Mouse (Mus musculus) NIH3T3 (cell line): ENCODE results near the gene Dach2.
"Not testable (repeated sequence)": the region's sequence is repeated elsewhere in the genome, so short reads cannot be mapped to it uniquely, and the experiment has no call there.

Source experiments
- DNase-seq: peaks from one replicate; pipeline ENCODE4 v3.0.0-alpha.2; 2012; ENCODE audit warnings: low read depth

Gene Dach2

DNA sequence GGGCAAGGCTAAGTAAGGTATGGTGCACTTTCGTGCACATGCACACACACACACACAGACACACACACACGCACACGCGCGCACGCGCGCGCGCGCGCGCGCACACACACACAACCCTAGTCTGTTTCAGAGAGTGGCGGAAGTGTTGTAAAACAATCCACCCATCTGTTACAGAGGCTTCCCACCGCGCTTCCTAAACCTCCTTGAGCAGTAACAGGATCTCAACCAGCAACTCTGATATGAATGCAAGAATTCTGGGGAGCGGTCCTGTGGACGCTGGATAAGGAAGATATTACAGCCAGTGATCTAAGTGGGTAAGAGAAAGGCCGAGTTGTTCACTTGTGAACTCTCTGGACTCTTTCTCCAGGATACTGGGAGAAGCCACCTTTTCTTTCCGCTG is at the start of gene Dach2:
TSS of gene Dach2 (plus strand) at position 107 of the 400 bp plus-strand sequence.
- no peak for DNase-seq

DNA sequence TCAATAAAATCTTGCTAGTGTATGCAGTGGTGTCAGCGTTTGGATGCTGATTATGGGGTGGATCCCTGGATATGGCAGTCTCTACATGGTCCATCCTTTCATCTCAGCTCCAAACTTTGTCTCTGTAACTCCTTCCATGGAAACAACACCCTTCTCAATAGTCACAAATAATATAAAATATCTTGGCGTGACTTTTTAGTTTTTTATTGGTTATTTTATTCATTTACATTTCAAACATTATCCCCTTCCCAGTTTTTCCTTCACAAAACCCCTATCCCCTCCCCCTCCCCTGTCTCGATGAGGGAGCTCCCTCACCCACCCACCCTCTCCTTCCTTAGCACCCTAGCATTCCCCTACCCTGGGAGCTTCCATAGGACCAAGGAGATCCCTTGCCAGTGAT is 44.9 kb upstream of the Dach2 start:
- DNase-seq, result not testable (repeated sequence)

DNA sequence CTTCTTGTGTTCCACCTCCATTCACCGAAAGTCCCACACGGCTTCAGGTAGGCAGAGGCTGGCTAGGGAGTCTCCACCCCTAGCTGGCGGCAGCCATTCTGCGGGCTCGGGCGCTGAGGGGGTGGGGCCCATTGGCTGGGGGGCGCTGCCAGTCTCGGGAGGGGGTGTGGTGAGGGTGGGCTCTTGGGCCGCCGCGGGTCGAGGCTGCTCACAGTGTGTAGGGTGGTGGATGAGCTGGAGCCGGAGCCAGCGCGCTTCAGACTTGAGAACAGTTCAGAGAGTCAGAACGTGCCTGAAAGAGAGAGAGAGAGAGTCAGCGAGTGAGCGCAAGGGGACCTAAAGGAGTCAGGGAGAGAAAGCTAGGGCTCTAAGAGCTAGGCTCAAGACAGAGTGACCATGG is 721 bp downstream of the Dach2 start:
- DNase-seq, result no peak

DNA sequence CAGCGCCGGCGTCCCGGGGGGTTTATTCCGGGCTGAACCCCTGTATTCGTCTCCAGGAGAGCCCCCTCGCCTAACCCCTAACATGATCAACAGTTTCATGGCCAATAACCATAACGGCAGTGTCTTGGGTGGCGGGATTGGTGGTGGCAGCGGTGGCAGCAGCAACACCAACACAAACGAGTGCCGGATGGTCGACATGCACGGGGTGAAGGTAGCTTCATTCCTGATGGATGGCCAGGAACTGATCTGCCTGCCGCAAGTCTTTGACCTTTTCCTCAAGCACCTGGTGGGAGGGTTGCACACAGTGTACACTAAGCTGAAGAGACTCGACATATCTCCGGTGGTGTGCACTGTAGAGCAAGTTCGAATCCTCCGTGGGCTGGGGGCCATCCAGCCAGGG is 1.2 kb downstream of the Dach2 start:
- no peak for DNase-seq

DNA sequence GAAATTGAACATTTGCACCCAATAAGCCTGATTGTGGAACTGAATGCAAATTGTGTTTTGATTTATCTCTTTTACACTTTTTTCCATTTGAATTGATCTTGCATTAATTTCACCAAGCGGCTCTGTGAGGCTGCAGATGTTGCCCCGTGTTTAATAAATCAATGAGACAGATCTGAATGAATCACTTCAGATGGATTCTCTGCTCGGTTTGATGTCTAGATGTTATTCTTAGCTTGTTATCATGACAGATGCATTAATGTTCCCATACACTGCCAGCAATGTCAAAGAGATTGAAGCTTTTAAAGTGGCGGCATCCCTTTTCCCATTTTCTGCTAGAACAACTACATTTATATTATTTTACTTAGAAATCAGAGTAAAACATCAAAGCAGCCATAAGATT is 7.0 kb downstream of the Dach2 start:
- no peak for DNase-seq

DNA sequence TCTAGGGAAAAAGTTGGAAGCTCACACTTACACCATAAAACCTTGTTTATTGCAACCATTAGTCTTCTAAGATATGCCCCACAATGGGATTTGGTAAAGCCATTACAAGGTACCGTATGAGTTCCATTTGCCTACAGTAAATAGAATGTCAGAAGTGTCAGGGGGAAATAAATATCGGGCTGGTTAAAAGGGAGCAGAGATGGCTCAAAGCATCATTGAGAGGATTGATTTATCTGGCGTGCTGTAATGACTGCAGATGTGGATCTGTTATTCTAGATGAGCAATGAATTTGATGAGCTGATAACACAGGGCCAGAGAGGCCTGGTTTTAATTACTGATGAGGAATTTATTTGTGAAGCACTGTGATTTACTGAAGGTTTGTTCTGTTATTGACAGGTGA is 40.8 kb downstream of the Dach2 start:
- no peak for DNase-seq

DNA sequence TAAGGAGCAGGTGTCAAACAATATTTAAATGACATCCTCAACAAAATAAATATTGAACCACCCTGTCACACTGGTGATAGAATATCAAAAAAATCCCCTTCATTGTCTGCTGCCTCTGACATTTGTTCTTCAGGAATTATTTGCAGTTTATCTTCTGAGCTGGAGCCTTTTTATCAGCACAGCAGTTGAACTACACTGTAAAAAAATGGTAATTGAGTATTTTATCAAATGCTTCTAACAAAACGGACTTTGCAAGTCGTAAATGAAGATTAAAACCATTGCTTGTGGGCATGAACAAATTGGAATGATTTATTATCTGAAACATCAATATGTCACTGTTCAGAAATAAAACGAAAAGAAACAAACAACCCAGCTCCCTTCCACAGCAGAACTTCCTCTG is 97.1 kb downstream of the Dach2 start:
- no peak for DNase-seq

DNA sequence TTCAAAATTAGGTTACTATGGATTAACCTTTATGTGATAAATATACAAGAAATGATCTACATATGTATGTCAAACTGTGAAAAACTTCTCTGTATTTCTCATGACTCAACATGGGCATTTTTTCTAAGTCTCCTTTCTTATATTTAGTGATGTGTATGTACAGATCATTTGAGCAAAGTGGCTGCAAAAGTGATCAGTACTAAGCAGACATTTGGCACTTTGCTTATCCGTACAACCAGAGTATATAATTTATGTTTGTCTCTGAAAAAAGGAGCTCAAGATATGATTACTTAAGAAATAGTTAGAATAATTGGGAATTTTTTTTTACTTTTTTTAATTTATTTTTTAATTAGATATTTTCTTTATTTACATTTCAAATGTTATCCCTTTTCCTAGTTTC is 111.4 kb downstream of the Dach2 start:
- no peak for DNase-seq

DNA sequence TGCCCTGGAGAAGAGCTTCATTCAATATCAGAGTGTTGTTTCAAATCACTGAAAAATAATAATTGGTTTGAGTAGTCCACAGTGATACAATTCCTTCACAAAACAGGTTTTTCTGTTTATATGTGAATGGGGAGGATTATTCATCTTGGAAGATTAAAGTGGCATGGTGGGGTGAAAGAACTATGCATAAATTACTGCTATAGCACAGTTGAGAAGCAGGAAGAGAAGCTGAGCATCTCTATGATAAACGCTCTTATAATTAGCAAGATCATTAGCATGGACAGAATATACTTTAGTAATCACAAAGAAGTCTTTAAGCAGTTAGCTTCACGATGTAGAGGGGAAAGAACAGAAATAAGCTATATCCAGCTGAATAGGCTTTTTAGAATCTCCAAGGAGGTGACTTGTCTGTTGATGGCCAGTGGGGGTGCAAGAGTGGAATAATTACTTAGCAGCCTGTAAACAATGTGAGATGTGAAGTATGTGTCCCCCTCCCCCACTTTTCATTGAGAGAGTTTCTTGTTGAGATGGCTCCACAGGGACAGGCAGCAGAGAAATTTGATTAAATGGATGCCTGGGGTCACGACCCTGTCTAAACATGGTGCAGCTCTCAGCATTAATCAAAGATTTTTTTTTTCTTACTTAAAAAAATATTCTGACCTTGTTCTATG is 124.3 kb downstream of the Dach2 start:
- no peak for DNase-seq

DNA sequence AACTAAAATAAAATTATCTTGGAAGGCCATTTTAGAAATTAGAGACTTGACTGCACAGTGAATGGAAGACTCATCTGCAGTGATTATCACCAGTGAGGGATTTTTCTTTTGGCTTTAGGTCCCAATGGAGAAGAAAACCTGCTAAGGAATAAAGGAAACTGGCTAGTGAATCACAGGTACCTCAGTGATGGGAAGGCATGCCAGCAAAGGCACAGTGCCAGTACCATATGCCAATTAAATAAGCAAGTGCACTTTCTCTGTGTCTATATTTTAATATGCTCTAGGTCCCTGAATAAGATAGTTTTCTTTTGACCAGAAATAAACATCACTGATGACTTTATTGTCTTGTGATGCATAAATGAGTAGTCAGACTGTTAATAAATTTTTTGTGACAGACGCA is 184.8 kb downstream of the Dach2 start:
- DNase-seq, result no peak

DNA sequence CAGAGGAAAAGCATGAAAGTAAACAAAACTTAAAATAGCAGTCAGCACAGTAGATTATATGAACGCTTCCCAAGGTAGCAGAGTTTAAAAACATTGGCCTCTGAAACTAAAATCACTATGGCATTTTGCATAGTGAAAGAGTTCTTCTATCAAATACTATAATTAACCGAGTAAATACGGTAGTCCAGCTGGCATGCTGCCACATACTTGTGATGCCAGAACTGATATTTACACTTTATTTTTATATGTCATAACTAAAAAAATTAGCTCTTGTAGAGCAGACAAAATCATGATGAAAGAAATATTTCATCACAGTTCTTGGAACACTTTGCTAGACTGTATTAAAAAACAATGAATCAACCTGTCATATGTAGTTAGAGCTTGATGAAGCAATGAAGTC is 247.8 kb downstream of the Dach2 start:
- peak; percentile 0 for DNase-seq

DNA sequence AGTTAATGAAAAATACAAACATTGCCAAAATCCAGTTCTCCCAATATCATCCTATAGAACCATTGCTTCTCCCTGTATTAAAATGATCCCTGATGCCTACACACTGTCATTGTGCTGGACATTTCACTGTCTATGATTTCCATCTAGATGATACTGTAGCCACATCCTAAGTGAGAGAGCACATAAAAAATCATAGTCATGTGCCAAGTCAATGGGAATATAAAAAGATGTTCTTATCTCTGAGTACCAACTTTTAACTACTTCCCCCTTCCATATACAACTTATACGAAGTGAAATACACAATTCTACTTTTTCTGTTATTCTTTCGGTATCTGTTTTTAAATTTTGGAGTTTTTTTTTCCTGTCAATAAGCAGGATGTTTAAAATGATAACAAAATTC is 266.6 kb downstream of the Dach2 start:
- DNase-seq, result no peak

DNA sequence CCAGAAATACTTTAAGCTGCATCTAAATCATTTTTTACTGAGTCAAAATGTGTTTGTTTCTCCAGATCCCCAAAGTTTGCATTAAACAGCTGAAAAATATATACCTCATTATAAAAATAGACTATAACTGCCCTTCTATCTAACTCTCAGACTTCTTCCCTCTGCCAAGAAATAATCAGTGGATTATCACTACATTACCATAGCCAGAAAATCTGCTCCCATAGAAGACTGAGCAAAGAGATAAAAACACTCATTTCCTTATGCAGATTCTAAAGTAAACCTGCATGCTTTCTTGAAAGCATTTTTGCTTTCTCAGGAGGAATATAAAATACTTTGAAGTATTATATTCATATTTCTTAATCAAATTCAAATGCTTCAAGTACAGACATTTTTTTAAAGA is 368.8 kb downstream of the Dach2 start:
- DNase-seq, result no peak

DNA sequence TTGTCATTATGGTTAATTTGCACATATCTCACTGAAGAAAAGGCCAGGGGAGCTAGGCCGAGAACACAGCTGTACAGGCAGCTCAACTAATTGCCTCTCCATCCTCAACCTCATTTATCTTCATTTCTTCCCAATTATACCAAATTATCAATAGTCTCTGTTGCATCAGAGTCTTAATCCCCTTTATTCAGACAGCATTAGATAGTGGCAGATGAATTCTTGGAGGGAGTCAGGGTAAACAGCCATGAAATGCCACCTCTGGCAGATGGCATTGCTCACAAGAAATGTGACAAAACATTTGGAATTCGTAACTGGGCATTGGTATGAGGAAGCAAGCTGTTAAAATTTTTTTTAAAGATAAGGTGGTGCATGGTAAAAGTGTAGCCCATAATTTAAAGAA is 389.9 kb downstream of the Dach2 start:
- DNase-seq, result no peak

DNA sequence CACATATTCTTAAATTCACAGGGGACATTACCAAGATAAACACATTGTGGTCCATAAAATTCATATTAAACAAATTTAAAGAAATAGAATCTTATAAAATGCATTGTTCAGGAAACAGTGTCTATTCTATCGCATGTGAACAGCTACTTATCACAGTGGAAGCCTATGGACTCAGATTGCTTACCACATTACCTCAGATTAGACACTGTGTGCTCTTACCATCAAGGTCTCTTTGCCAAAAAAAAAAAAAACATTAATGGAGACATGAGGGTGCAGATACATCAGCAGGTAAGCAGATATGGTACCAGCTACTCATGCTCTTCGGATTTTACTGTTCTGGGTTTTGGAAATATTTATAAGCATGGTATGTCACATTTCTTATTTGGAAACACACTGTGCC is 415.1 kb downstream of the Dach2 start:
- no peak for DNase-seq

DNA sequence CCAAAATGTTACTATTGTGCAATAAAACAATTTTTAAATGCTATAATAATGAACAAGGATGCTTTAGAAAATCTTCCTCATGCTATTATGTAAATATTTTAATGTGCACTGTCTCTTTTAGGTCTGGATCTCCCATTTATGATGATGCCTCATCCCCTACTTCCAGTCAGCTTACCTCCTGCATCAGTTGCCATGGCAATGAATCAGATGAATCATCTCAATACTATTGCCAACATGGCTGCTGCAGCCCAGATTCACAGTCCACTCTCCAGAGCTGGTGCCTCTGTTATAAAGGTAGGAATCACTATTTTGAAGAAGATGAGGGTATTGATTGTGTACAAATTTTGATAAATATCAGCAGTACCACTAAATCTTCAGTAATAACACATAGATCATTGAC is 426.8 kb downstream of the Dach2 start:
- no peak for DNase-seq

DNA sequence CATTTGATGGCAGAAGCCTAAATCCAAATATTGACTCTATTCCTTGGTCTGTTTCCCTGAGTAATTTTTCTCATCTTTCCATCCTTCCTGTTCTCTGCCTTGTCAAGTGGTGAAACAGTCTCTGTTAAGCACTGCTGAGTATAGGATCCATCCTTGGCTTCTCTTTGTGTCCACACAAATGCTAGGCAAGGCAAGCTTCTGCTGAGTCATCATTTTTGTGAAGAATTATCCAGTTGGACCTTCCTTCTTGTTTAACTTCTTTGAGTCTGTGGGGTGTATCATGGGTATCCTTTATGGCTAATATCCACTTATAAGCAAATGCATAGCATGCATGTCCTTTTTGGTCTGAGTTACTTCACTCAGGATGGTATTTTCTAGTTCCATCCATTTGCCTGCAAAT is 449.8 kb downstream of the Dach2 start:
- DNase-seq, result no peak

DNA sequence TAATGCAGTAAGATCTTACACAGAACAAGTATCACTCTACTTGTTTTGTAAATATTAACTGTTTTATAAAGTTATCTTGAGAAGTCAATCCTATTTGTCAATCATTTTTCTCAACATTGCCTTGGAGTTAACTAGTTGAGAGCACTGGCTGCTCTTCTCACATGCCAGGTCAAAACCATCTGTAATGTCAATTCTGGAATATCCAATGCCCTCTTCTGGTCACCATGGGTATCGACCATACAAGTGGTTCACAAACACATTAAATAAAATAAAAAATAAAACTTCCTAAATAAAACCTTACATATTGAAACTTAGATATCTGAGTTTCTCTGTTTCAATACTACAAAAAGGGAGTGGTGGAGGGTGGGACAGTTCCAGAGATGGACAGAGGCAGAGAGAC is 495.0 kb downstream of the Dach2 start:
- DNase-seq, result peak; percentile 1

DNA sequence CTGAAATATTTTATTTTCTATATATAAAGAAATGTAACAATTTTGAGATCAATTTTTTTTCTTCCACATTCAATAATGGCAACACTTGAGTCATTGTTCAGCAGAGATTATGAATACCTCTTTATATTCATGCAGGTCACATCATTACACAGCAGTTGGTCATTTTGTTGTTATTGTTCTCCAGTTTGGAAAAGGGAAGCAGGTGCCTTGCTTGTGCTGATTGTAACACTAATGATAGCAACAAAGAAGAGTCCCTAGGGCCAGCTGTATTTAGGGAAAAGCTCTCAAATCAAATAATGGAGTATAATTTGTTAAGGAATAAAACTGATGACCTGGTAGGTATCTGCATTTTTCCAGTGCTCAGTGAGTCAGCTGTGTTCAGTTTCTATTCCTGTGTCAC is 513.1 kb downstream of the Dach2 start:
- DNase-seq, result no peak

DNA sequence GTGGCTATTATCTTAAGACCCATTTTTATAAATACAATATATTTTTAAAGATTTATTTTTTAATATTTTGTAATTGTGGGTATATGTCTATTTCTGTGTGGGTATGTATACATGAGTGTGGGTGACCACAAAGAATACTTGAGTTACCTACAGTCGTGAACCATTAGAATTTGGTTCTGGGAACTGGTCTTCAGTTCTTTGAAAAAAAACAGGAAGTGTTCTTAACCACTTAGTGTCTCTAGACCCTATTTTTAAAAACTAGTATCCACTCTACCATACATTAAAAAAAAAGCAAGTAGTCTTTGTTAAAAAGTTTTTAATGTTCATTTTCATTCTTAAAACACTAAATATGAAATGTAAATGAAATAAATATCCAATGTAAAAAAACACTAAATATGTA is 529.5 kb downstream of the Dach2 start:
- DNase-seq, result no peak

DNA sequence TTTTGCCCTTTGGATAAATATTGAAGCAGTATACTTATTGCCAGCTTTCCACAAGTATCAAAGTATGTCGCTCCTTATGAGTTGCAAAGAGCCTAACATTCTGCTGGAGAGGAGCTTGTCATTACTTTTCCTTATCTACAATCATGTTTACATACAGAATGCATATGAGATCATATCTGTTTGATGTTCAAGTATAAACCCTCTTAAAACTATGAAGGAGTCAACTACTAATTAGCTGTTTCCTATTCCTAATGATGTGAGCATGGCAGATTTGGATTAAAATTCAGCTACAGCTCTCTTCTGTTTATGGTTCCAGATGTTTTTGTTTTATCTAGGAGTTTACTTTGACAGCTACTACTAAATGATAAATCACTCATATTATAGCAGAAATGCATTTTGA is 535.8 kb downstream of the Dach2 start:
- DNase-seq, result no peak

DNA sequence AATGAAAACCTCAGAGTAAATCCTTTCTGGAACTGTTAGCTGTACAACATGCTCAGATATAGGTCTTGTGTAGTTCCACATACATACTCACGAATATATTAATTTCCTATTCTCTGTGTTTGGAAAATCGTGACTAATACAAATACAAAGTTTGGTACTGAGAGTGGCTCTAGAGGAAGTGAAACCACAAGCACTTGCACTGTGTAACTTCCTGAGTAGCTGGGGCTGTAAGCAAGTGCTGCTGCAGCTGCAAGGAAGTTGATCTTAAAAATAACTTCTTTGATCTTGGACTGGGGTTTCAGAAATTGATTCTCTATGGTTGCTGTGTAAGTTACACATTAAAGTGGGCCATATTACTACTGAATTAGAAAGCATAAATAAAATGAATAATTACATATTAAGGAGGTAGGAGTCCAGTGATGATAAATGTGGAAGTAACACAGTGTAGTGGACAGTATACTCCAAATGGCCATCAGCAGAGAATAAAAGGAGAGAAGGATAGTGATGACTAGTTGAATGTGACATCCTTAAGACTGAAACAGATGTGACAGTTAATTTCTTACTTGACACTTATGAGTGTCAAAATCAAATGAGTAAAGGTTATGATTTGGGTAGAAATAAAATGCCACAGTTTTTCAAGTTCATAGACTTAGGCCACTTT is 570.7 kb downstream of the Dach2 start:
- no peak for DNase-seq
